Mouse (Mus musculus): ENCODE measurements at regions not wholly inside any gene's neighbourhood (a gene's known extent, or its start where the extent isn't known, plus 50 kb on each side); places are given as distances from the start of the nearest gene placed in this dataset.

- Histone ChIP-seq H3K36me3 (replicated peaks in 1 of 2; ENCODE audit: control insufficient read depth in 1 of 2, insufficient read depth in 1 of 2, low read length in 1 of 2) (no peaks in the 10 kb centered on the region), H3K4me1 (ENCODE audit: control insufficient read depth in 1 of 2, insufficient read depth in 2 of 2) (no peaks in the 10 kb centered on the region), H3K27ac (ENCODE audit: insufficient read depth, low read depth) (no peak overlapping the region), H3K9me3 (replicated peaks; ENCODE audit: low read length) (no peaks in the 10 kb centered on the region), H3K9ac (ENCODE audit: insufficient read depth, low read depth) (no peak overlapping the region), H3K4me2 (ENCODE audit: insufficient read depth, low read depth, poor library complexity, severe bottlenecking) (no peak overlapping the region), H3K27me3 (replicated peaks) (no peaks in the 10 kb centered on the region), H3K4me3 (replicated peaks in 1 of 3; ENCODE audit: low read depth in 2 of 3, low read length in 2 of 3, poor library complexity in 1 of 3) (no peak overlapping the region), H3K79me2 (replicated peaks; ENCODE audit: control insufficient read depth, extremely low read depth, insufficient read depth, poor library complexity, severe bottlenecking) (no peaks in the 10 kb centered on the region)
- no peak for DNase-seq (ENCODE audit: extremely low read depth)
- peak; percentile 26 for TF ChIP-seq SMC3 (IDR thresholded peaks at IDR 0.05; ENCODE audit: low read depth, low read length)
- peak; percentile 47 for TF ChIP-seq RAD21 (IDR thresholded peaks at IDR 0.05; ENCODE audit: low read depth, low read length)
- peak in 1 of 2 experiments; percentile 45; a peak in 2 of 4 replicates for TF ChIP-seq CTCF (conservative IDR thresholded peaks at IDR 0.05 in 1 of 2, IDR thresholded peaks at IDR 0.05 in 1 of 2; ENCODE audit: low read depth in 2 of 2, low read length in 2 of 2)
- TF ChIP-seq E2F4 (IDR thresholded peaks at IDR 0.05; ENCODE audit: insufficient replicate concordance, low read depth, low read length): no peak
- TF ChIP-seq ELF1 (IDR thresholded peaks at IDR 0.05; ENCODE audit: low read depth, low read length): no peak
- dilution Hi-C loops (cut with MboI; ENCODE audit: extremely low pct_ligation_motif_present, extremely low pct_unique_long_range_greater_than_20kb, low sequenced_read_pairs): no loop called here
- in situ Hi-C loops (cut with MboI; ENCODE audit: low pct_ligation_motif_present, low pct_unique_long_range_greater_than_20kb, low sequenced_read_pairs): no loop called here
Observed at GRCm38 (mm10) chr17:79143031-79143430, 91.3 kb downstream of the Qpct start.
